Mouse (Mus musculus): Measurements from ENCODE around the gene Smco2.

The Smco2 gene

DNA sequence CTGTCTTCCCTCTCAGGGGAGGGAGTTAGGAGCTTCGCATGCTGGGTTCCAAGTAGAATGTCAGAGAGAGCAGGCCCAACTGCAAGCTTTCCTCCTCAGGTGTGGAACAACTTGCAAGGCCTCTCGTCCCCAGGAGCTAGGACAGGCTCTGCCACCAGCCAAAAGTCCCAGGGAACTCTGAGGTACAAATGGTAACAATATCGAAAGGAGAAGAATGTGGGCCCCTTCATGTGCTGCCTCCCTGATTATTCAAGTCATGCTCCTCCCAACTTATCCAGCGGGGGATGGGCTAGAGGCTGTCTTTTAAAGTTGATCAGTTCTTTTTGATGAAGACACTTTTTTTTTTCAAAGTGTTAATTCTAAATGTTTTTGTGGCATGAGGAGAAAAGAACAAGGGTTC, at the start of gene Smco2:
TSS of gene Smco2 (plus strand) at position 55 of the 400 bp plus-strand sequence.
- no peak for DNase-seq (ENCODE audit: low spot score)

- DNase-seq (ENCODE audit: low spot score), result no peak
These were observed 39.9 kb upstream of the Smco2 start for GRCm38 (mm10) chr6:146809991-146810390.

GRCm38 (mm10) chr6:146813007-146813406, 36.9 kb upstream of the Smco2 start:
- no peak for DNase-seq (ENCODE audit: low spot score)

GRCm38 (mm10) chr6:146820177-146820965, 29.5 kb upstream of the Smco2 start:
- DNase-seq (ENCODE audit: low spot score), result no peak

- no peak for DNase-seq (ENCODE audit: low spot score)
These were observed 27.9 kb upstream of the Smco2 start for GRCm38 (mm10) chr6:146821958-146822357.

GRCm38 (mm10) chr6:146824727-146825486, 25.0 kb upstream of the Smco2 start:
- DNase-seq (ENCODE audit: low spot score), result peak; percentile 20

- no peak for DNase-seq (ENCODE audit: low spot score)
These were observed 24.5 kb upstream of the Smco2 start for GRCm38 (mm10) chr6:146825487-146825773.

DNA sequence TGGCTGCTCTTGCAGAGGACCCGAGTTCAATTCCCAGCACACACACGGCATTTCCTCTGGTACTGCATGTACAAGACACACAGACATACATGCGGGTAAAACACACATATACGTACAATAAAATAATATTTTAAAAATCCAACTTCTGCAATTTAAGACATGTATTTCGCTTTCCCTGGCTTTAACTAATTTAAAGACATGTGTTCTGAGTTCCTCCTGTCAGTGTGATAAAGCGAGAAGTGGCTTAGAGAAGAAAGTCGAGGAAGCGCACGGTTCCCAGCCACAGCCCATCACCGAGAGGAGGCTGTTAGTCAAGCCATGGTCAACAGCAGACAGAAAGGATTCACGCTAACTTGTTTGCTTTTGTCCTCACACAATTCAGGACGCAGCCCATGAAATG, 18.6 kb upstream of the Smco2 start:
- no peak for DNase-seq (ENCODE audit: low spot score)

DNA sequence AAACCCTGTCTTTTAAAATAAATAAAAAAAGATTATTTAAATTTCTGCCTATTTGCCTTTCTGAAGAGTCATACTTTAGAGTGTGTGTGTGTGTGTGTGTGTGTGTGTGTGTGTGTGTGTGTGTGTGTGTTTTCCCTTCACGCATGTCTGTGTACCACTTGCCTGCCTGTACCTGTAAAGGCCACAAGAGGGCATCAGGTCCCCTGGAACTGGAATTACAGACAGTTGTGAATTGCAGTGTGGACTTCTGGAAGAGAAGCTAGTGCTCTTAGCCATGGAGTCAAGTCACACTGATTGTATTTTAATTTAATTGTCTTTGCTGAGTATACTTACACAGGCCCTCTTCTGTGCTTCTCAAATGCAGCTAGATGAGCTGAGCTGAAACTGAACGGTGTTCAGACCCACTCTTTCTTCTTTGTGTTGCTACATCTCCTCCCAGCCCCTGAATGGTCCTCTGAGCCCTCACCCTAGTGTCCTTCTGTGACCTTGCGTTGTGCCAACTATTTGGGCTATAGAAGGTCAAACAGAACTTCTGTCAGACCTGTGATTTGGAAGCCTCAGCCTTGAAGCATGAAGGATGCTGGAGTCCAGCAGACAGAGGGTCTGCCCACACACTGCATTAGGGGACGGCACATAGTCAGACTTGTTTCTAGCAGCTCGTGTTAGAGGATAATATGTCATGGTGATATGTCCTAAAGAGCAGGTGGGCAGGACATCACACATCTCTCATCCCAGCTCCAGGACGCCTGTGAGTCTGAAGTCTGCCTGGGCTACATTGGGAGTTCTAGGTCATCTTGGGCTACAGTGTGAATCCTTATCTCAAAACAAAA, 16.2 kb upstream of the Smco2 start:
- DNase-seq (ENCODE audit: low spot score), result no peak

GRCm38 (mm10) chr6:146834342-146834741, 15.6 kb upstream of the Smco2 start:
- no peak for DNase-seq (ENCODE audit: low spot score)

GRCm38 (mm10) chr6:146835784-146836183, 14.1 kb upstream of the Smco2 start:
- no peak for DNase-seq (ENCODE audit: low spot score)

DNA sequence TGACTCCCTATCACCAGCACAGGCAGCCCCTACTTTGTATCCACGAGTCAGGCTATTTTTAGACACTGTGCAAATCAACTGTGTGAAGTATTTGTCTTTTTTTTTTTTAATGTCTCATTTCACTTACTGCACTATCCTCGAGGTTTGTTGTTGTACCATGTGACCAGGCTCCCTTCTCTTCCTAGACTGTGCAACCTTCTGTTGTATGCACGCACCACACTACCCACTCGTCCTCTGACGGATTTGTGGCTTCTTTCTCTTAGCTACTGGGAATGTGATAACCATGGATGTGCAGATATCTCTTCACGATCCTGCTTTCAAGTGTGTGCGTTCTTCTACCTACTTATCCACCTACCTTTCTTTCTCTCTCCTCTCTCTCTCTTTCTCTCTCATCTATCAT, 12.6 kb upstream of the Smco2 start:
- DNase-seq (ENCODE audit: low spot score), result no peak

DNA sequence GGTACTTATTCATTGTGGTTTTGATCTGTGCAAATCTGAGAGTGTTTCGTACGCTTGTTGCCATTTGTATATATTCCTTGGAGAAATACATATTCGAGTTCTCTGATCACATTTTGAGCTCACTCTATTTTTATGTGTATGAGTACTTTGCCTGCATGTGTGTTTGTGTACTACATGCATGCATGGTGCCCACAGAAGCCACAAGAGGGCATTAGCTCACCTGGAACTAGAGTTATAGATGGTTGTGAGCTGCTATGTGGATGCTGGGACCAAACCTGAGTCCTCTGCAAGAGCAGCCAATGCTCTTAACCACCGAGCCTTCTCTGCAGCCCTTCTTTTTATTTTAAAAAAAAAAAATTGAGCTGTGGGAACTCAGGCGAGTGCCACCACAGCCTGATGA, 11.5 kb upstream of the Smco2 start:
- DNase-seq (ENCODE audit: low spot score), result no peak

DNA sequence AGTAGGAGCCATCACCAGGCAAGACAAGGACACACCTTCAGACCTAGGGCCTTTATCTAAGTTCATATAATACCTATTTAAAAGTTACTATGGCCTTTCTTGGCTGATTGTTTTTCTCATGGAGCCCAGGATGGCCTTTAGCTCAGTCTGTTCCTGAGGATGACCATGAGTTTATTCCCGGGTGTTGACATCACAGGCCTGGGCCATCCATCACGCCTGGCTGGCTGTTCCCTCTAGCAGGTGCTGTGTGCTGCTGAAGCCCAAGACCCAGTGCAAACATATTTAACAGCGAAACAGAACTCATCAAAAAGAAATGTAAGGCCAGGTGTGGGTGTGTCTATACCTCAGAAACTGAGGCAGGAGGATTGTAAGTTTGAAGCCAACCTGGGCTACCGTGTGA, 11.0 kb upstream of the Smco2 start:
- DNase-seq (ENCODE audit: low spot score), result no peak

DNA sequence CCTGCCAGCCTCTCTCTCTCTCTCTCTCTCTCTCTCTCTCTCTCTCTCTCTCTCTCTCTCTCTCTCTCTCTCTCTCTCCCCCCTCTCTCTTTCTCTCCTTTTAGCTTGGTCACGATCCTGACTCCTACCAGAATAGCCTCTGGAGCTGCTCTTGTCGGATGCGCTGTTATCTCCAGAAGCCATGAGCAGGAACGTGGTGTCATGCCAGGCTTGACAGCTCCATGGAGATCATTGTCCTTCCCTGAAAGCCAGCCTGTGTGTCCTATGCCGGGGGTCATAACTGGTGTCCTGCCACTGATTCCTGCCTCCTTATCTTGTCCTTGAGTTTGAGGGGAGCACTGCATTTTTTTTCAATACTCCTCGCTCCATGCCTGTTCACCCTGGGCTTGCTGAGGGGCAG, 5.0 kb upstream of the Smco2 start:
- DNase-seq (ENCODE audit: low spot score), result no peak

- no peak for DNase-seq (ENCODE audit: low spot score)
These were observed 4.6 kb upstream of the Smco2 start for GRCm38 (mm10) chr6:146845347-146845746.

GRCm38 (mm10) chr6:146845961-146846750, 3.7 kb upstream of the Smco2 start:
- DNase-seq (ENCODE audit: low spot score), result no peak

DNA sequence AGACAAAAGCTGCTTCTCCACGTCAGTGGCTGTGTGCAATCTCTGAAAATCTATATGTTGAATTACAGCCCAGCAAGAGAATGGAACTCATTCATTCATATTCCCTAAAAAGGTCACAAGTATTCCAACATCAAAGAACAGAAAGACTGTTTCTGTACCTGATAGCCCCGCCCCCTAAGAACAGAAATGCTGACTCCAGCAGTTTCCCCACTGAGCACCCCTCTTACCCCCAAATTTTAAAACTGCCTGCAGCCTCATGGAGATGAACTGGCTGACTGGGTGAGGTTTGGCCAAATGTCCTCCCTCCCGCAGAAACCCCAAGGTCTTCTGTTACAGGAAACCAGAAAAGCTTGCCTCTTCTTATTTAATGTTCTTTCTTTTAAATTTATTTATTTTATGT, 2.5 kb upstream of the Smco2 start:
- DNase-seq (ENCODE audit: low spot score), result no peak

GRCm38 (mm10) chr6:146848281-146848680, 1.6 kb upstream of the Smco2 start:
- no peak for DNase-seq (ENCODE audit: low spot score)

- no peak for DNase-seq (ENCODE audit: low spot score)
These were observed 2.0 kb downstream of the Smco2 start for GRCm38 (mm10) chr6:146851916-146852315.

DNA sequence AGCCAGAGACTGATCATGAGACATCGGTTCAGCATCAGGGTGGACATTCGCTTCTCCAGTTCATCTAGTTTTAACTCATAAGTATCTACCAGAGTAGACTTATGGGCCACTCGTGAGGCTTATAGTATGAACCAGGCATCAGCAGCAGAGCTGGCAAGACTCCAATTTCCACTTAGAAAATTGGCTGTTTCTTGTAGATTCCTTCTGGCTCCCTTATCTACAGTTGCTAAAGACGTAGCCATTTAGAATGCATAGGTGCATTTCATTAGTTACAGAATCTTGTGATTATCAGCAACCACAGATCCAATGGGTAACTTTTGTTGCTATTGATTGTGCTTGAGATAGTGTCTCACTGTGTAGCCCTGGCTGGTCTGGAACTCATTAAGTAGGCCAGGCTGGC, 2.8 kb downstream of the Smco2 start:
- DNase-seq (ENCODE audit: low spot score), result no peak

- DNase-seq (ENCODE audit: low spot score), result no peak
These were observed 5.3 kb downstream of the Smco2 start for GRCm38 (mm10) chr6:146855185-146855584.

All from urinary bladder, postnatal 10 days (tissue).